Comparison of ENCODE assay signal across 8 mouse cellular contexts in genomic region chr16:90621761-90622411, GRCm38 (mm10).
DNase-seq lines count a peak whose midpoint lies in the region; TF ChIP-seq lines count a peak whose summit lies in the region.

No protein-coding gene starts in this region.

- peak; percentile 5 for DNase-seq in kidney, adult 2 months
- no peak for DNase-seq in kidney, postnatal 25 days
- peak; percentile 52 to 65 for DNase-seq in cerebellum, postnatal 10 days
- DNase-seq in frontal cortex, postnatal 10 days (ENCODE audit: low spot score in 2 of 2), result peak; percentile 50 to 73
- DNase-seq in layer of hippocampus, postnatal 36 days, result peak; percentile 75 to 79
- peak; percentile 88 for DNase-seq in right cerebral cortex, adult 2 months (ENCODE audit: low spot score in 2 of 2)
- DNase-seq in kidney, postnatal 36 days, result no peak
- no peak for DNase-seq in MN1 (ENCODE audit: low spot score)

- TF ChIP-seq CTCF in kidney, adult 2 months (conservative IDR thresholded peaks at IDR 0.05; ENCODE audit: insufficient read depth, insufficient read length, low read depth, low read length), result no peak

- H3K4me3 ChIP-seq in kidney, adult 2 months (ENCODE audit: insufficient read depth, low read depth, low read length), result no peak overlapping the region

- 83% methylated on average over 13 of the region's 13 CpGs for WGBS in kidney, adult 2 months

- H3K27me3 ChIP-seq in kidney, adult 2 months (replicated peaks; ENCODE audit: control insufficient read depth, insufficient read depth, low read length), result no peaks in the 10 kb centered on the region

- no peaks in the 10 kb centered on the region for H3K36me3 ChIP-seq in kidney, adult 2 months (ENCODE audit: control insufficient read depth, insufficient read depth, low read length)

- no peak for TF ChIP-seq POLR2A in kidney, adult 2 months (IDR thresholded peaks at IDR 0.05; ENCODE audit: low read depth, low read length)

- H3K4me1 ChIP-seq in kidney, adult 2 months (ENCODE audit: control insufficient read depth, insufficient read depth, low read length), result 0 out of 2 replicates have a peak, but pooled peaks cover 2% of the 10 kb centered on the region

- no peak overlapping the region for H3K27ac ChIP-seq in kidney, adult 2 months (ENCODE audit: insufficient read depth, low read depth, low read length)

Comparison
In these comparisons a context has a peak if more than half of its experiments do, and no peak if none do; other contexts are left out.
1. DNase-seq: peak in kidney, adult 2 months (single experiment), cerebellum, postnatal 10 days (2 of 2), frontal cortex, postnatal 10 days (2 of 2), layer of hippocampus, postnatal 36 days (2 of 2) and right cerebral cortex, adult 2 months (2 of 2); none in kidney, postnatal 25 days (0 of 2), kidney, postnatal 36 days (0 of 2) and MN1 (single experiment).